Comparison of ENCODE assay signal across 23 mouse cellular contexts in the genomic region with DNA sequence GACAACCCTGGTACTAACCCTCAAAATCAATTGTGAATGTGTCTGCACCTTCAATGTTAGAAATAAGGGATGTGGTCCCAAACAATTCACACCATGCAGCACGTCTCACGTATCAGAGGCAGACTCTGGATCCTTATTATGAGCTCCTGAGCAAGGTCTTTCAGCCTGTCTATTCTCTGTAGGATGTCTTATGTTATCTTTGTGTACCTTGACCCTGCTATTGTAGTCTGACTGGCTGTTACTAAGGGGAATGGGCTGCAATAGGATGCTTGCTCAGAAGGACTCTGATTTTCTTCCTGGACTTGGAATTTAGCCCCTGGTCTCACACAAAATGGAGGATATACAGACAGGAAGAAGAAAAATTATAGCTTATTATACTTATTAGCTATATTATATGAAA.
"Had no signal": no experiment of that assay in that cellular context is flagged by ENCODE, and none has a peak within 500 bp of the region (broad histone marks: within the 10 kb centered on the region; RNA-seq: fewer than 3 reads in every experiment).

No protein-coding gene starts in this region.

- H3K4me1 ChIP-seq: heart, embryonic 13.5 days; heart, embryonic 15.5 days; hindbrain, embryonic 13.5 days; hindbrain, embryonic 15.5 days; limb, embryonic 13.5 days; limb, embryonic 15.5 days; liver, embryonic 12.5 days had no signal

- ATAC-seq: hindbrain, postnatal 0 days; liver, embryonic 12.5 days had no signal

- H3K4me3 ChIP-seq: heart, embryonic 13.5 days; heart, embryonic 15.5 days; hindbrain, embryonic 13.5 days; hindbrain, embryonic 15.5 days; limb, embryonic 13.5 days; limb, embryonic 15.5 days; liver, embryonic 12.5 days had no signal

- H3K9ac ChIP-seq: heart, embryonic 13.5 days; heart, embryonic 15.5 days; hindbrain, embryonic 13.5 days; hindbrain, embryonic 15.5 days; limb, embryonic 13.5 days; limb, embryonic 15.5 days; liver, embryonic 12.5 days; liver, embryonic 14.5 days had no signal

- H3K4me2 ChIP-seq: heart, embryonic 11.5 days; heart, embryonic 13.5 days; heart, embryonic 15.5 days; hindbrain, embryonic 13.5 days; hindbrain, embryonic 15.5 days; limb, embryonic 13.5 days; limb, embryonic 15.5 days; liver, embryonic 12.5 days had no signal

- DNase-seq: gastrocnemius, postnatal 14 days; gastrocnemius, postnatal 36 days; heart, adult 18-20 months; heart, postnatal 14 days; heart, postnatal 36 days; kidney, adult 18-20 months; kidney, adult 8-10 months; kidney, postnatal 14 days; kidney, postnatal 36 days; layer of hippocampus, adult 9-11 months; layer of hippocampus, postnatal 36 days; left cerebral cortex, postnatal 4 days had no signal

- H3K9me3 ChIP-seq: heart, embryonic 13.5 days; heart, embryonic 15.5 days; hindbrain, embryonic 13.5 days; hindbrain, embryonic 15.5 days; limb, embryonic 13.5 days; limb, embryonic 15.5 days; liver, embryonic 12.5 days had no signal

- H3K27me3 ChIP-seq: heart, embryonic 13.5 days; heart, embryonic 15.5 days; hindbrain, embryonic 13.5 days; hindbrain, embryonic 15.5 days; limb, embryonic 13.5 days; limb, embryonic 15.5 days; liver, embryonic 12.5 days had no signal

- H3K27ac ChIP-seq: heart, embryonic 13.5 days; heart, embryonic 15.5 days; hindbrain, embryonic 13.5 days; hindbrain, embryonic 15.5 days; hindbrain, postnatal 0 days; kidney, postnatal 0 days; limb, embryonic 13.5 days; limb, embryonic 15.5 days; liver, embryonic 12.5 days; liver, embryonic 14.5 days had no signal

- H3K36me3 ChIP-seq: heart, embryonic 13.5 days; heart, embryonic 15.5 days; hindbrain, embryonic 13.5 days; hindbrain, embryonic 15.5 days; limb, embryonic 13.5 days; limb, embryonic 15.5 days; liver, embryonic 12.5 days had no signal
